Mouse (Mus musculus) E14TG2a.4 (cell line): ENCODE results near the gene Mdm2.

Experiments used
- CTCF ChIP-seq: conservative IDR thresholded peaks from 2 replicates; pipeline ENCODE4 v1.5.1; 2014; ENCODE audit warnings: low read length
- NANOG ChIP-seq: IDR thresholded peaks from 2 replicates; pipeline ENCODE4 v1.6.1; 2014; ENCODE audit warnings: borderline replicate concordance, low read length, mixed read lengths
- POU5F1 ChIP-seq: IDR thresholded peaks from 2 replicates; pipeline ENCODE4 v1.6.1; 2014; ENCODE audit warnings: low read length, borderline replicate concordance

GRCm38 (mm10) chr10:117647964-117648472, 62.5 kb downstream of the Mdm2 start:
- TF ChIP-seq CTCF (no peak), POU5F1 (no peak), NANOG (no peak)
